Mouse (Mus musculus) midbrain, postnatal 0 days (tissue): ENCODE measurements around the gene Rhobtb1. TPM values are rescaled to one million over a fixed set of nuclear protein-coding genes. Genes with fewer than 3 reads are reported as not detected.

Experiments
- ATAC-seq: fragments of 200-750 bp; cut with Nextera tagmentation; 2 replicates; pipeline ENCODE4 v1.8.0; 2017; ENCODE audit warnings: moderate number of reproducible peaks, mild to moderate bottlenecking, moderate TSS enrichment, moderate library complexity; ENCODE audit not compliant: low FRiP score
- DNase-seq: peaks from one replicate; pipeline ENCODE4 v3.0.0-alpha.2; 2015; ENCODE audit warnings: low spot score
- H3K27ac ChIP-seq: fragments of 300-500 bp; sonication (generic); 2 replicates; pipeline ENCODE4 v1.5.1; 2014; ENCODE audit warnings: low read depth, mild to moderate bottlenecking, low read length, mixed read lengths
- H3K27me3 ChIP-seq: fragments of 300-500 bp; sonication (generic); 2 replicates; pipeline ENCODE4 v1.6.1; 2014; ENCODE audit warnings: low read length, control low read depth, mixed read lengths; ENCODE audit not compliant: insufficient read depth
- H3K36me3 ChIP-seq: fragments of 300-500 bp; sonication (generic); 2 replicates; pipeline ENCODE4 v1.6.1; 2014; ENCODE audit warnings: low read length, control low read depth, mixed read lengths; ENCODE audit not compliant: insufficient read depth
- H3K4me1 ChIP-seq: fragments of 300-500 bp; sonication (generic); 2 replicates; pipeline ENCODE4 v1.6.1; 2014; ENCODE audit warnings: mild to moderate bottlenecking, control low read depth, antibody characterized with exemption, low read length, mixed read lengths; ENCODE audit not compliant: insufficient read depth
- H3K4me2 ChIP-seq: fragments of 300-500 bp; sonication (generic); 2 replicates; pipeline ENCODE4 v1.6.1; 2014; ENCODE audit warnings: low read depth, mild to moderate bottlenecking, low read length, mixed read lengths; ENCODE audit not compliant: poor library complexity, severe bottlenecking
- H3K4me3 ChIP-seq: fragments of 300-500 bp; sonication (generic); 2 replicates; pipeline ENCODE4 v1.5.1; 2014; ENCODE audit warnings: low read depth, mild to moderate bottlenecking, low read length, moderate library complexity
- H3K9ac ChIP-seq: fragments of 300-500 bp; sonication (generic); replicated peaks from 2 replicates; pipeline ENCODE4 v1.6.1; 2014; ENCODE audit warnings: mild to moderate bottlenecking, low read length, moderate library complexity, mixed read lengths; ENCODE audit not compliant: poor library complexity, severe bottlenecking
- H3K9me3 ChIP-seq: fragments of 300-500 bp; sonication (generic); 2 replicates; pipeline ENCODE4 v1.6.1; 2016; ENCODE audit warnings: low read length, control low read depth
- CTCF ChIP-seq: IDR thresholded peaks from 2 replicates; pipeline ENCODE4 v1.5.1; 2016; ENCODE audit warnings: antibody characterized with exemption, mild to moderate bottlenecking
- WGBS: fragments of 180-500 bp; shearing (Covaris S2); extraction: QIAGEN DNeasy Blood & Tissue Kit; methylation state at CpG from one replicate; pipeline ENCODE4 v1.1.7; 2014; 5-methylcytosine and 5-hydroxymethylcytosine counted together
- polyA plus RNA-seq: library from polyadenylated mRNA; unstranded; fragments of >200 nt; fragmentation: Nextera tagmentation; extraction: Ambion mirVana; gene quantifications from 2 replicates; pipeline ENCODE4 v1.2.1, GENCODE M21; 2015
- total RNA-seq: library from RNA; depleted of rRNA; stranded (reverse); fragments of >200 nt; gene quantifications from 2 replicates; pipeline ENCODE4 v1.2.3, GENCODE M21; 2014; rRNA removed

Rhobtb1 gene
- total RNA-seq (9.2 and 13.2 TPM in 2 replicates), polyA plus RNA-seq (10.7 and 15.3 TPM in 2 replicates)

- WGBS = 86% methylated on average over 20 of the region's 20 CpGs
- Histone ChIP-seq H3K27ac (no peak within 1 kb of the TSS), H3K4me1 (no peaks in the 10 kb centered on the region), H3K9ac (no peak within 1 kb of the TSS), H3K4me2 (no peak within 1 kb of the TSS), H3K4me3 (no peak within 1 kb of the TSS), H3K27me3 (no peaks in the 10 kb centered on the region), H3K36me3 (no peaks in the 10 kb centered on the region), H3K9me3 (no peaks in the 10 kb centered on the region)
- TF ChIP-seq CTCF = no peak
- DNase-seq = no peak
- ATAC-seq = no peak
Observed at GRCm38 (mm10) chr10:69151045-69151444, at the start of gene Rhobtb1. TSS of gene Rhobtb1 (plus strand) at chr10:69151434.

DNA sequence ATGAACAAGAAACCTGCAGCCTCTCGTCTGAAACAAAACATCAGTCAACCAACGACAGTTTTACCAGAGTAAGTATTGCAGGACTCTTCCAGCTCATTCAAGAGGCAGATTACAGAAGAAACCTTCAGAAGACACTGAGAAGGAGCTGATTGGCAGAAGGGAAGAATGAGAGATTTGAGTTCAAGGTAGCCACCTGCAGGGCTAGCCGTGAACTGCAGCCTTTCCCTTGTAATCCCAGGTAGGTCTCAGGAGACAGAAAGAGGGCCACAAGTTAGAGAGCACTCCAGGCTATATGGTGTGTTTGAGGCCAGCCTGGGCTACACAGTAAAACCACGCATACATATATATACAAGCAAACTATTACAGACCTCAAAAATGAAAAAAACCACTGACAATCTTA, 49.2 kb upstream of the Rhobtb1 start:
- Histone ChIP-seq H3K4me2 (no peak overlapping the region), H3K27me3 (no peaks in the 10 kb centered on the region), H3K4me3 (no peak overlapping the region), H3K9ac (no peak overlapping the region), H3K4me1 (no peaks in the 10 kb centered on the region), H3K9me3 (no peaks in the 10 kb centered on the region), H3K36me3 (no peaks in the 10 kb centered on the region), H3K27ac (no peak overlapping the region)
- DNase-seq = peak; percentile 51
- no peak for ATAC-seq
- peak; percentile 68 for TF ChIP-seq CTCF
- 77% methylated on average over 4 of the region's 4 CpGs for WGBS

GRCm38 (mm10) chr10:69104143-69104882, 46.9 kb upstream of the Rhobtb1 start:
- no peak overlapping the region for H3K27ac ChIP-seq
- no peaks in the 10 kb centered on the region for H3K4me1 ChIP-seq
- ATAC-seq (no peak), DNase-seq (no peak)
- 81% methylated on average over 12 of the region's 12 CpGs for WGBS
- no peak overlapping the region for H3K4me3 ChIP-seq
- no peaks in the 10 kb centered on the region for H3K9me3 ChIP-seq
- TF ChIP-seq CTCF = no peak
- H3K9ac ChIP-seq = no peak overlapping the region
- H3K36me3 ChIP-seq = no peaks in the 10 kb centered on the region
- no peak overlapping the region for H3K4me2 ChIP-seq
- H3K27me3 ChIP-seq = no peaks in the 10 kb centered on the region

GRCm38 (mm10) chr10:69104883-69105225, 46.4 kb upstream of the Rhobtb1 start:
- H3K9ac ChIP-seq = no peak overlapping the region
- H3K4me1 ChIP-seq = no peaks in the 10 kb centered on the region
- peak; percentile 35 for TF ChIP-seq CTCF
- ATAC-seq (no peak), DNase-seq (no peak)
- no peaks in the 10 kb centered on the region for H3K9me3 ChIP-seq
- no peak overlapping the region for H3K4me2 ChIP-seq
- WGBS = 72% methylated on average over 9 of the region's 9 CpGs
- H3K4me3 ChIP-seq = no peak overlapping the region
- H3K27ac ChIP-seq = no peak overlapping the region
- H3K36me3 ChIP-seq = no peaks in the 10 kb centered on the region
- H3K27me3 ChIP-seq = no peaks in the 10 kb centered on the region

DNA sequence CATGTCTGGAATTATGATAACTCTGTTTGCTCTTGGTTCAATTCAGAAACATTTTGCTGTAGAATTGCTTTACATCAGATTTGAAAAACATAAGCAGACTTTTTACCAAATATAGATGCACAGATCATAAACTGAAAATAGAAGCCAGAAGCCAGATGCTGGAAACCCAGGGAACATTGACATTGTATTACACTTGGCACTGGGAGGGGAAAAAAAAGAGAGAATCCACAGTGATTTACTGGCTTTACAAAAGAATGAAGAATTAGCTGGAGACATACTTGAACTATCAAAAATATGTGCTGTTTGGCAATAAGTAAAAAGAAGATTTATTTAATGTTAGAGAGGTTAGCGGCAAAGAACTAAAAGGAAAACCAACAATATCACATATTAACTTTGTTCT, 44.4 kb upstream of the Rhobtb1 start:
- no peak for TF ChIP-seq CTCF
- ATAC-seq (no peak), DNase-seq (no peak)
- Histone ChIP-seq H3K36me3 (no peaks in the 10 kb centered on the region), H3K4me2 (no peak overlapping the region), H3K9me3 (no peaks in the 10 kb centered on the region), H3K4me1 (no peaks in the 10 kb centered on the region), H3K27ac (no peak overlapping the region), H3K9ac (no peak overlapping the region), H3K4me3 (no peak overlapping the region), H3K27me3 (no peaks in the 10 kb centered on the region)
- WGBS = 90% methylated on average over 1 of the region's 1 CpGs

GRCm38 (mm10) chr10:69107253-69107652, 44.0 kb upstream of the Rhobtb1 start:
- WGBS = 71% methylated on average over 8 of the region's 8 CpGs
- Histone ChIP-seq H3K9me3 (no peaks in the 10 kb centered on the region), H3K27ac (no peak overlapping the region), H3K4me1 (no peaks in the 10 kb centered on the region), H3K9ac (no peak overlapping the region), H3K4me3 (no peak overlapping the region), H3K36me3 (no peaks in the 10 kb centered on the region), H3K4me2 (no peak overlapping the region), H3K27me3 (no peaks in the 10 kb centered on the region)
- no peak for TF ChIP-seq CTCF
- ATAC-seq = no peak
- DNase-seq = no peak
